Mouse (Mus musculus) lung, embryonic 14.5 days (tissue): ENCODE data around the gene Tspan33. TPM values are rescaled to one million over a fixed set of nuclear protein-coding genes. Genes with fewer than 3 reads are reported as not detected.
"Not testable (repeated sequence)": the region's sequence is repeated elsewhere in the genome, so short reads cannot be mapped to it uniquely, and the experiment has no call there.

Source experiments
- ATAC-seq: fragments of 200-750 bp; cut with Nextera tagmentation; 2 replicates; pipeline ENCODE4 v1.8.0; 2017; ENCODE audit warnings: mild to moderate bottlenecking, moderate TSS enrichment, moderate library complexity; ENCODE audit not compliant: insufficient read depth
- DNase-seq: peaks from one replicate; pipeline ENCODE4 v3.0.0-alpha.2; 2015
- H3K27ac ChIP-seq: fragments of 300-500 bp; sonication (generic); 2 replicates; pipeline ENCODE4 v1.5.1; 2014; ENCODE audit warnings: low read depth, mild to moderate bottlenecking, moderate library complexity
- H3K27me3 ChIP-seq: fragments of 300-500 bp; sonication (generic); 2 replicates; pipeline ENCODE4 v1.6.1; 2014; ENCODE audit warnings: low read length, control low read depth; ENCODE audit not compliant: insufficient read depth
- H3K36me3 ChIP-seq: fragments of 300-500 bp; sonication (generic); 2 replicates; pipeline ENCODE4 v1.6.1; 2014; ENCODE audit warnings: control low read depth; ENCODE audit not compliant: insufficient read depth
- H3K4me1 ChIP-seq: fragments of 300-500 bp; sonication (generic); 2 replicates; pipeline ENCODE4 v1.6.1; 2014; ENCODE audit warnings: antibody characterized with exemption, control low read depth; ENCODE audit not compliant: insufficient read depth
- H3K4me2 ChIP-seq: fragments of 300-500 bp; sonication (generic); 2 replicates; pipeline ENCODE4 v1.6.1; 2014; ENCODE audit warnings: mild to moderate bottlenecking
- H3K4me3 ChIP-seq: fragments of 300-500 bp; sonication (generic); 2 replicates; pipeline ENCODE4 v1.5.1; 2014; ENCODE audit warnings: low read depth, low read length
- H3K9ac ChIP-seq: fragments of 300-500 bp; sonication (generic); 2 replicates; pipeline ENCODE4 v1.6.1; 2014
- H3K9me3 ChIP-seq: fragments of 300-500 bp; sonication (generic); 2 replicates; pipeline ENCODE4 v1.6.1; 2016; ENCODE audit warnings: low read depth, low read length, control low read depth
- CTCF ChIP-seq: IDR thresholded peaks from 2 replicates; pipeline ENCODE4 v1.5.1; 2016; ENCODE audit warnings: antibody characterized with exemption, low read depth
- WGBS: fragments of 180-500 bp; shearing (Covaris S2); extraction: QIAGEN DNeasy Blood & Tissue Kit; methylation state at CpG from one replicate; pipeline ENCODE4 v1.1.7; 2014; 5-methylcytosine and 5-hydroxymethylcytosine counted together
- polyA plus RNA-seq: library from polyadenylated mRNA; unstranded; fragments of >200 nt; fragmentation: Nextera tagmentation; extraction: Ambion mirVana; gene quantifications from 2 replicates; pipeline ENCODE4 v1.2.1, GENCODE M21; 2014

Gene Tspan33
- polyA plus RNA-seq, 1 experiment from 2014 or later, result 2.0 TPM

- WGBS, result 75% methylated on average over 6 of the region's 6 CpGs
- ATAC-seq, result no peak
- Histone ChIP-seq H3K4me3 (no peak overlapping the region), H3K27me3 (no peaks in the 10 kb centered on the region), H3K9ac (no peak overlapping the region), H3K4me2 (no peak overlapping the region), H3K9me3 (no peaks in the 10 kb centered on the region), H3K4me1 (no peaks in the 10 kb centered on the region), H3K36me3 (no peaks in the 10 kb centered on the region), H3K27ac (no peak overlapping the region)
- no peak for DNase-seq
- TF ChIP-seq CTCF, result no peak
Measured at GRCm38 (mm10) chr6:29667266-29667665, 26.8 kb upstream of the Tspan33 start.

- no peaks in the 10 kb centered on the region for H3K36me3 ChIP-seq
- no peak overlapping the region for H3K4me2 ChIP-seq
- no peak for TF ChIP-seq CTCF
- no peaks in the 10 kb centered on the region for H3K9me3 ChIP-seq
- no peak overlapping the region for H3K9ac ChIP-seq
- no peaks in the 10 kb centered on the region for H3K4me1 ChIP-seq
- no peak for ATAC-seq
- no peak overlapping the region for H3K4me3 ChIP-seq
- DNase-seq, result no peak
- no peaks in the 10 kb centered on the region for H3K27me3 ChIP-seq
- no peak overlapping the region for H3K27ac ChIP-seq
- WGBS, result 13% methylated on average over 3 of the region's 3 CpGs
Measured at GRCm38 (mm10) chr6:29671741-29672140, 22.3 kb upstream of the Tspan33 start.

- TF ChIP-seq CTCF, result no peak
- no peaks in the 10 kb centered on the region for H3K36me3 ChIP-seq
- no peak overlapping the region for H3K4me2 ChIP-seq
- DNase-seq (no peak), ATAC-seq (no peak)
- WGBS, result 32% methylated on average over 12 of the region's 12 CpGs
- no peak overlapping the region for H3K4me3 ChIP-seq
- no peaks in the 10 kb centered on the region for H3K4me1 ChIP-seq
- H3K27me3 ChIP-seq, result no peaks in the 10 kb centered on the region
- H3K9ac ChIP-seq, result no peak overlapping the region
- no peaks in the 10 kb centered on the region for H3K9me3 ChIP-seq
- H3K27ac ChIP-seq, result no peak overlapping the region
Measured at GRCm38 (mm10) chr6:29672563-29673411, 21.2 kb upstream of the Tspan33 start.

- Histone ChIP-seq H3K36me3 (no peaks in the 10 kb centered on the region), H3K27me3 (no peaks in the 10 kb centered on the region), H3K27ac (no peak overlapping the region), H3K4me2 (no peak overlapping the region), H3K4me3 (no peak overlapping the region), H3K9ac (no peak overlapping the region), H3K4me1 (no peaks in the 10 kb centered on the region), H3K9me3 (no peaks in the 10 kb centered on the region)
- no peak for ATAC-seq
- no peak for TF ChIP-seq CTCF
- DNase-seq, result no peak
- 15% methylated on average over 2 of the region's 2 CpGs for WGBS
Measured at GRCm38 (mm10) chr6:29673739-29674138, 20.3 kb upstream of the Tspan33 start.

- H3K36me3 ChIP-seq, H3K4me2 ChIP-seq, H3K4me1 ChIP-seq, DNase-seq, ATAC-seq, H3K27me3 ChIP-seq, H3K9ac ChIP-seq, H3K27ac ChIP-seq, H3K4me3 ChIP-seq, H3K9me3 ChIP-seq: not testable (repeated sequence)
- WGBS, result 79% methylated on average over 9 of the region's 10 CpGs
Measured at GRCm38 (mm10) chr6:29679947-29680550, 14.0 kb upstream of the Tspan33 start.

GRCm38 (mm10) chr6:29681853-29682252 lies 12.2 kb upstream of the Tspan33 start:
- no peak for ATAC-seq

GRCm38 (mm10) chr6:29684686-29685085 lies 9.3 kb upstream of the Tspan33 start:
- Histone ChIP-seq H3K4me3 (no peak overlapping the region), H3K27me3 (peaks cover 4% of the 10 kb centered on the region; the same call in 1 of the 2 replicates), H3K4me1 (no peaks in the 10 kb centered on the region), H3K9me3 (no peaks in the 10 kb centered on the region), H3K9ac (no peak overlapping the region), H3K4me2 (no peak overlapping the region), H3K36me3 (no peaks in the 10 kb centered on the region), H3K27ac (no peak overlapping the region)
- DNase-seq, result no peak
- 77% methylated on average over 4 of the region's 4 CpGs for WGBS
- no peak for TF ChIP-seq CTCF
- no peak for ATAC-seq

More at GRCm38 (mm10) chr6:29681853-29682252, 12.2 kb upstream of the Tspan33 start:
- Histone ChIP-seq H3K36me3 (no peaks in the 10 kb centered on the region), H3K4me2 (no peak overlapping the region), H3K9me3 (no peaks in the 10 kb centered on the region), H3K9ac (no peak overlapping the region), H3K27me3 (no peaks in the 10 kb centered on the region), H3K4me1 (no peaks in the 10 kb centered on the region), H3K4me3 (no peak overlapping the region), H3K27ac (no peak overlapping the region)
- DNase-seq, result no peak
- WGBS, result 64% methylated on average over 4 of the region's 4 CpGs
- no peak for TF ChIP-seq CTCF
